Mouse (Mus musculus) kidney, postnatal 0 days (tissue): Measurements from ENCODE around the gene Slc39a1. TPM values are rescaled to one million over a fixed set of nuclear protein-coding genes. Genes with fewer than 3 reads are reported as not detected.
A peak's percentile ranks its signal among the peaks of the same experiment; 100 is the strongest.

ENCODE experiments used
- ATAC-seq: fragments of 200-750 bp; cut with Nextera tagmentation; replicated peaks from 2 replicates; pipeline ENCODE4 v1.8.0; 2017; ENCODE audit warnings: low read depth, moderate number of reproducible peaks, moderate TSS enrichment, moderate library complexity; ENCODE audit not compliant: low FRiP score
- DNase-seq: peaks from one replicate; pipeline ENCODE4 v3.0.0-alpha.2; 2016; ENCODE audit warnings: low spot score
- H3K27ac ChIP-seq: fragments of 300-500 bp; sonication (generic); 2 replicates; pipeline ENCODE4 v1.5.1; 2014; ENCODE audit warnings: mild to moderate bottlenecking
- H3K27me3 ChIP-seq: fragments of 300-500 bp; sonication (generic); 2 replicates; pipeline ENCODE4 v1.6.1; 2014; ENCODE audit warnings: low read length, mixed read lengths; ENCODE audit not compliant: insufficient read depth
- H3K36me3 ChIP-seq: fragments of 300-500 bp; sonication (generic); 2 replicates; pipeline ENCODE4 v1.6.1; 2014; ENCODE audit warnings: low read length, mixed read lengths; ENCODE audit not compliant: insufficient read depth
- H3K4me1 ChIP-seq: fragments of 300-500 bp; sonication (generic); replicated peaks from 2 replicates; pipeline ENCODE4 v1.6.1; 2014; ENCODE audit warnings: antibody characterized with exemption, low read length, mixed read lengths; ENCODE audit not compliant: insufficient read depth
- H3K4me2 ChIP-seq: fragments of 300-500 bp; sonication (generic); 2 replicates; pipeline ENCODE4 v1.6.1; 2014; ENCODE audit warnings: mild to moderate bottlenecking, low read length, moderate library complexity, mixed read lengths
- H3K4me3 ChIP-seq: fragments of 300-500 bp; sonication (generic); replicated peaks from 2 replicates; pipeline ENCODE4 v1.5.1; 2014; ENCODE audit warnings: low read depth, low read length
- H3K9ac ChIP-seq: fragments of 300-500 bp; sonication (generic); 2 replicates; pipeline ENCODE4 v1.6.1; 2014; ENCODE audit warnings: low read depth, low read length
- H3K9me3 ChIP-seq: fragments of 300-500 bp; sonication (generic); replicated peaks from 2 replicates; pipeline ENCODE4 v1.6.1; 2016; ENCODE audit warnings: low read length, inconsistent platforms, mixed read lengths
- CTCF ChIP-seq: IDR thresholded peaks from 2 replicates; pipeline ENCODE4 v1.5.1; 2016; ENCODE audit warnings: antibody characterized with exemption, low read depth, mild to moderate bottlenecking, moderate library complexity
- WGBS: fragments of 180-500 bp; shearing (Covaris S2); extraction: QIAGEN DNeasy Blood & Tissue Kit; methylation state at CpG from one replicate; pipeline ENCODE4 v1.1.7; 2014; 5-methylcytosine and 5-hydroxymethylcytosine counted together
- polyA plus RNA-seq: library from polyadenylated mRNA; unstranded; fragments of >200 nt; fragmentation: Nextera tagmentation; extraction: Ambion mirVana; gene quantifications from 2 replicates; pipeline ENCODE4 v1.2.1, GENCODE M21; 2015

Slc39a1 gene
- polyA plus RNA-seq, 1 experiment from 2014 or later = 130 TPM

GRCm38 (mm10) chr3:90220088-90220487 lies 27.9 kb upstream of the Slc39a1 start:
- Histone ChIP-seq H3K27ac (peak overlapping the region; percentile 84), H3K4me2 (peak overlapping the region; percentile 77), H3K4me1 (peaks cover 13% of the 10 kb centered on the region; the same call in 1 of the 2 replicates), H3K36me3 (peaks cover 12% of the 10 kb centered on the region), H3K9me3 (no peaks in the 10 kb centered on the region), H3K27me3 (no peaks in the 10 kb centered on the region), H3K9ac (no peak overlapping the region), H3K4me3 (peak overlapping the region; percentile 51)
- ATAC-seq (no peak), DNase-seq (peak; percentile 88)
- 8% methylated on average over 6 of the region's 6 CpGs for WGBS
- TF ChIP-seq CTCF = peak; percentile 84

- TF ChIP-seq CTCF = no peak; the same call in 1 of the 2 replicates
- DNase-seq = peak; percentile 88
- Histone ChIP-seq H3K9ac (peak overlapping the region; percentile 73), H3K4me1 (peaks cover 13% of the 10 kb centered on the region; the same call in 1 of the 2 replicates), H3K4me2 (peak overlapping the region; percentile 77), H3K27me3 (no peaks in the 10 kb centered on the region), H3K4me3 (peak overlapping the region; percentile 51), H3K27ac (peak overlapping the region; percentile 84), H3K9me3 (no peaks in the 10 kb centered on the region), H3K36me3 (peaks cover 12% of the 10 kb centered on the region)
- under 1% methylated on average over 18 of the region's 20 CpGs for WGBS
- peak; percentile 76 for ATAC-seq
These were observed 27.4 kb upstream of the Slc39a1 start for GRCm38 (mm10) chr3:90220531-90220951.

DNA sequence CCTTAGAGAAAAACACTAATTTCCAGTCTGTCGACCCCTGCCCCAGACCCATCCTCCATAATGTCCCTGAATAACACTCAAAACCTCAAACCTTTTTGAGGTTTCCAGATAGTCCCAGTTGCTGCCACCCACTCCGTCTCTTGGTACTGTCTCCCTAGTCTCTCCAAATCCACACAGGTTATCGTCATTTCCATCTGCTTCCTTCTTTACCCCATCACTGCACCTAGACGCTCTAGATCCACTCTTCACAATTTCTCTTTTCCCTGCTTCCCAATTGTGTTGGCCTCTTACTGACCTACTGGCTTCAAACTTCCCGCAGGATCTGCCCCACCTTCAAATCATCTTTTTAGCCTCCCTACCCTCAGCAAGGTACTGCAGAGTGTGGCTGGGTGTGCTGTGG lies 26.8 kb upstream of the Slc39a1 start:
- Histone ChIP-seq H3K9ac (peak overlapping the region; percentile 73), H3K9me3 (no peaks in the 10 kb centered on the region), H3K4me3 (peak overlapping the region; percentile 51), H3K4me2 (peak overlapping the region; percentile 77), H3K27me3 (no peaks in the 10 kb centered on the region), H3K36me3 (peaks cover 12% of the 10 kb centered on the region), H3K27ac (peak overlapping the region; percentile 84), H3K4me1 (peaks cover 13% of the 10 kb centered on the region; the same call in 1 of the 2 replicates)
- no peak for TF ChIP-seq CTCF
- DNase-seq (no peak), ATAC-seq (no peak)
- 11% methylated on average over 5 of the region's 5 CpGs for WGBS

- no peaks in the 10 kb centered on the region for H3K9me3 ChIP-seq
- ATAC-seq (no peak), DNase-seq (no peak)
- no peak overlapping the region for H3K27ac ChIP-seq
- WGBS = 72% methylated on average over 4 of the region's 4 CpGs
- no peak overlapping the region for H3K4me3 ChIP-seq
- no peak overlapping the region for H3K9ac ChIP-seq
- peaks cover 13% of the 10 kb centered on the region; the same call in 1 of the 2 replicates for H3K4me1 ChIP-seq
- H3K4me2 ChIP-seq = no peak overlapping the region
- no peaks in the 10 kb centered on the region for H3K27me3 ChIP-seq
- no peak for TF ChIP-seq CTCF
- peaks cover 12% of the 10 kb centered on the region for H3K36me3 ChIP-seq
These were observed 25.5 kb upstream of the Slc39a1 start for GRCm38 (mm10) chr3:90222455-90222854.

GRCm38 (mm10) chr3:90222941-90223340 lies 25.0 kb upstream of the Slc39a1 start:
- WGBS = 50% methylated on average over 3 of the region's 3 CpGs
- ATAC-seq (0 out of 2 replicates have a peak, but pooled peaks have one; percentile 8), DNase-seq (peak; percentile 51)
- Histone ChIP-seq H3K36me3 (peaks cover 12% of the 10 kb centered on the region), H3K4me1 (peaks cover 13% of the 10 kb centered on the region; the same call in 1 of the 2 replicates), H3K27ac (0 out of 2 replicates have a peak overlapping the region, but pooled peaks have one; percentile 2), H3K4me3 (no peak overlapping the region), H3K4me2 (no peak overlapping the region), H3K27me3 (no peaks in the 10 kb centered on the region), H3K9me3 (no peaks in the 10 kb centered on the region), H3K9ac (no peak overlapping the region)
- TF ChIP-seq CTCF = no peak

DNA sequence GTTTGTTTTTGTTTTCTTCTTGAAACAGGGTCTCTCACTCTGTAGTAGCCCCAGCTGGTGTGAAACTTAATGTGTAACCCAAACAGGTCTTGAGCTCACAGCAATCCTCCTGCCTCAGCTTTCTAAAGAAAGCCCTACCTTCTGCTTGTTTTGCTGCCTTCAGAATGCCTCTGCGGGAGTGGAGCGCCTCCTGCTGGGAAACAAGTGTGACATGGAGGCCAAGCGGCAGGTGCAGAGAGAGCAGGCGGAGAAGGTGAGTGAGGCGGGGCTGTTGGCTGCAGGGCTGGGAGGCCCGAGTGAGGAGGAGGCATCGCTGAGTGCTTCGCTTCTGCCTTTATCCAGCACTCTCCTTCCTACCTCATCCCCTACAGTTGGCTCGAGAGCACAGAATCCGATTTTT lies 23.6 kb upstream of the Slc39a1 start:
- Histone ChIP-seq H3K9me3 (no peaks in the 10 kb centered on the region), H3K9ac (no peak overlapping the region), H3K4me3 (no peak overlapping the region), H3K4me1 (peaks cover 13% of the 10 kb centered on the region; the same call in 1 of the 2 replicates), H3K27ac (no peak overlapping the region), H3K27me3 (no peaks in the 10 kb centered on the region), H3K4me2 (no peak overlapping the region), H3K36me3 (peaks cover 12% of the 10 kb centered on the region)
- WGBS = 85% methylated on average over 10 of the region's 10 CpGs
- ATAC-seq = no peak
- TF ChIP-seq CTCF = no peak
- DNase-seq = no peak
